Mouse (Mus musculus) hematopoietic stem cell, adult 5-6 weeks (primary cell): Measurements from ENCODE around the gene Ntm. TPM values are rescaled to one million over a fixed set of nuclear protein-coding genes. Genes with fewer than 3 reads are reported as not detected.

ENCODE experiments used
- ATAC-seq, 2 experiments: fragments of 125-278 bp in 1 of 2; replicated peaks in 1 of 2; 2 replicates each; pipeline ENCODE4 v1.8.0; 2016 to 2017; ENCODE audit warnings: inconsistent platforms in 2 of 2, mild to moderate bottlenecking in 2 of 2, moderate number of reproducible peaks in 2 of 2, low read depth in 1 of 2, moderate TSS enrichment in 1 of 2; ENCODE audit not compliant: low FRiP score in 2 of 2, poor library complexity in 2 of 2, severe bottlenecking in 2 of 2, insufficient read depth in 1 of 2, low TSS enrichment in 1 of 2
- total RNA-seq: library from RNA; stranded (forward); fragments of 172-1452, 232-1000 nt; gene quantifications from 2 replicates; pipeline ENCODE4 v1.2.3, GENCODE M21; 2017

Ntm gene
- total RNA-seq, 1 experiment from 2014 or later = not detected

DNA sequence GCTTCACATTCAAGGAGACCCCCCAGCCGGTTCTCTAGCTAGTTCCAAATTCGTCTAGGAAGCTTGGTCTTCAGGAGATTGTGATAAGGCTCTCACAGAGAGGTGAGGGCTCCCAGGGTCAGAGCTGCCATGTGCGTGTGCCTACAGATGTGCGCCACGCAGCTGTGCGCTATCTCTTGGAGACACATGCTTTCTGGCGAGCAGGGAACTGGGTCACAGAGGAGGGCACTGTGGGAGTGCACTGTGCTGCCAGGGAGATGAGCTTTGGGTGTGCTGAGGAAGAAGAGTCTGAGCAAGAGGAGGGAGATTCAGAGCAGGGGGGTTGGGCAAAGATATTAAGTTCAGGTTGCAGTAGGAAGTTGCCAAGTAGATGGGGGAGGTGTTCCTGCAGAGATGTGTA is 529.8 kb downstream of the Ntm start:
- no peak for ATAC-seq

DNA sequence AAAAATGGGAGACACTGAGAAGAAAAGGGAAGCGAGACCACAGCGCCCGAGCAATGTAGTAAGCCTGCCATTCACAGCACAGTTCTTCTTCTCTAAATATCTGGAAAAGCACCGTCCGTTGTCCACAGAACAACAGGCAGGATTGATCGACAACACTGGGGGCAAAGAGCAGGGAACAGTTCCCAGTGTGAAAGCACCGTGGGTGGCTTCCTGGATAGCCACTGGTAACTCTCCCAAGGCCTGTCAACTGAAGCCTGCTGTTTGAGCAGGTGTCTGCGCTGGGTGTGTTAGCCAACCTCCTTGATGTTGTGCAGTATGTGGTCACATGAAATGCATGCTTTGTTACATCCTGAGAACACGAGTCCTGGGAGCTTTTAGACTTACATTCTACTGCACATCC is 531.4 kb downstream of the Ntm start:
- ATAC-seq = no peak

DNA sequence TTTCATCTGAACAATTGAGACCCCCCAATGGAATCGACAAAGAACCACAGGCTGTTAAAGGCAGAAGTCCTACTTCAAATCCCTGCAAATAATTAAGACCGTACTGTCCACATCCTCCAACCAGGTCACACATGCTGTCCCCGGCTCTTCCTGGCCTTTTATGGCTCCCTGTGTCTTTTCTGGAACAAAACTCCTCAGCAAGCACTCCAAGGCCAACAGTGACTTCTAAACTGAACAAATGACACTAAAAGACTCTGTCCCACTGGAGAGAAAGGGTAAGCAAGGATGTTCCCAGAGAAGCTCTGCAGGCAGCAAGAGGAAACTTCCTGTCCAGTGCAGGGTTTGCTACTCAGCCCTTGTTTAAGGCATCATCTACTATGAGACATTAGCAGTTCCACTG is 532.8 kb downstream of the Ntm start:
- no peak for ATAC-seq

DNA sequence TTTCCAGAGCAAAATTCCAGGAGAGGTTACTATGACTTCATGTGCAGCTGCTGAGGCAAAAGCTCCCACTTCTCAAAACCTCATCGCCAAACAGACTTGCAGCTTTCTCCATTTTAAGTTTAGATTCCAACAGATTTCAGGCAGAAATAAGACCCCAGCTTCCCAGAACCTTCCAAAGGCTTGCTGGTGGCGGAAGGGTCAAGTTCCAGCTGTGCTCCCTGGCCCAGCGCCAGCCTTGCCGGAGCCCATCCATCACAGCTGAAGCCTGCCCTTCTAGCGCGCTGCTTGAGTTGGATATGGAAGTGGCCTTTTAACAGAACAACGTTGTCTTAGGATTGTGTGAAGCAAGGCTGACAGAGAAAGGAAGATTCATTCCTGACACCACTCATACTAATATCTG is 534.6 kb downstream of the Ntm start:
- no peak for ATAC-seq

DNA sequence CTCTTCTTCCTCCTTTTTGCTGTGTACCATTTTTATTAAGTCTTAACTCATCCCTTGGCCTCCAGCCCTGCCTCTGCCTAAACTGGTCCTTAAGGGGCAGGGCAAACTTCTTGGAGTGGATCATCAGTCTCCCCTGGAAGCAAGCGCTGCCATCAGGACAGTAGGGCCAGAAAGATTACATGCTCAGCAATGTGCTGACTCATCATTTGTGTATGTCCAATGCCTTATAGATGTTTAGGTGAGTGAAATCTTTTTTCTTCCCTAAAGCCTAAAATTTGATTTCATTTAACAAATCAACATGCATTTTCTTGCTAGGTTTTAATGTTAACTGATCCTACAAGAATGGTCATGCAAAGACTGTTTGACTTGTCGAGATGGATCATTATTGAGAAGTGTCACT is 536.7 kb downstream of the Ntm start:
- ATAC-seq = no peak

DNA sequence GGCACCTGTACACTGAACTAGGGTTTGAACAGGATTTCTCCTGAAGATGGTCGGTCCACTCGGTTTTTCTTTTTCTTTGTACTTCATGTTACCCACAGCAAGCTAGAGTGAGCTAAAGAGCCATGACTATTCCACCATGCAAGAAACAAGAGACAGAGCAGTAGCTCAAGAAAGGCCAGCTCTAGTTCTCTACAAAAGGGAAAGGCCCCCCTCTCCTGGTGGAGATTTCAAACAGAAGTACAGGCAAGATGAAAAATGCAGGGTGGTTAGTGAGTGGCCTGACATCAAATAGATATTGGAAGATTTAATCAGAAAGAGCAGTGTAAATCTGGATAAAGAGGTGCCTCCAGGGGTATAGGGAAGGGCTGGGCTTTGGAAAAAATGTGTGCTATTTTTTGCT is 547.4 kb downstream of the Ntm start:
- no peak for ATAC-seq

DNA sequence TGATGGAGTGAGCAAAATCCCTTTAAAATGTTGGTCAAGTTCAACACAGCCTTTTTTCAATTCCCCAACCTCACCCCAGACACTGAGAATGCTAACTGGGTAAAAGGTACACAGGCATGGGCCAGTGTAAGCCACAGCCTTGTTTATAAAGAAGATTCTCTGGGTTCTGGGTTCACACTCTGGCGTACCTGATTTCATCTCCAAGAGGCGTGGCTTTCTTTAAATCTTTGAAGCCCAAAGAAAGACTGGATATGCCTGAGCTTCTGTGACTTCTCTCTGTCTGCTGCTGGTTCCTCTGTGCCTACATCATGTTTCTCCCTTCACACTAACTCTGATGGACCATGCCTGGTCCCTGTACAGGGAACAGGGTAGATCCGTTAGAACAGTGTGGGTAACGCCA is 549.8 kb downstream of the Ntm start:
- no peak for ATAC-seq

DNA sequence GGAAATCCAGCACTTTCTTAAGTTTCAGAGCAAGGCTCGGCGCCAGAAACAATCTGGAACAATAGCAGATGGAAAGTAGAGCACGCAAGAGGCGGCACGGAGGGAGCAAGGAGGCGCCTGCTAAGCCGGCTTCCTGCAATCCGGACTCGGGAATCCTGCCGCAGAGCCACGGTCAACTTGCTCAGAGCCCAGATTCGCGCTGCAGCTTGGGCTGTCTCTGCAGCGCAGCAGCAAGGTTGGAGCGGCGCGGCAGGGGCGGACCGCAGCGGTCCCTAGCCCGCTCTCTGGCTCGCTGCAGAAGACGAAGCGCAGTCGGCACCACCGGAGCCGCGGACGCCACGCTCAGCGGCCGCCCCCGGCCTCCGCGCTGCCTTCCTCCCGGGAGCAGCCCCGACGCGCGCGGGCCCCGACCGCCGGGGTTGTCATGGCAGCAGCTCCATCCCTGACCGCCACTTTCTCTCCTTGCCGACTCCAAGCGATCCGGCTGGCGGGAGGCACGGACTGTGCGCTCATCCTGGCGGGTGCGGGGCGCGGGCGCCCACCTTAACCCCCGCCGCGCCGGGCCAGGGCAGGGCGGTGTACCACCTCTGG is 550.7 kb downstream of the Ntm start:
- ATAC-seq = 0 out of 4 replicates have a peak, but pooled peaks of 1 of the 2 experiments have one; percentile 9

DNA sequence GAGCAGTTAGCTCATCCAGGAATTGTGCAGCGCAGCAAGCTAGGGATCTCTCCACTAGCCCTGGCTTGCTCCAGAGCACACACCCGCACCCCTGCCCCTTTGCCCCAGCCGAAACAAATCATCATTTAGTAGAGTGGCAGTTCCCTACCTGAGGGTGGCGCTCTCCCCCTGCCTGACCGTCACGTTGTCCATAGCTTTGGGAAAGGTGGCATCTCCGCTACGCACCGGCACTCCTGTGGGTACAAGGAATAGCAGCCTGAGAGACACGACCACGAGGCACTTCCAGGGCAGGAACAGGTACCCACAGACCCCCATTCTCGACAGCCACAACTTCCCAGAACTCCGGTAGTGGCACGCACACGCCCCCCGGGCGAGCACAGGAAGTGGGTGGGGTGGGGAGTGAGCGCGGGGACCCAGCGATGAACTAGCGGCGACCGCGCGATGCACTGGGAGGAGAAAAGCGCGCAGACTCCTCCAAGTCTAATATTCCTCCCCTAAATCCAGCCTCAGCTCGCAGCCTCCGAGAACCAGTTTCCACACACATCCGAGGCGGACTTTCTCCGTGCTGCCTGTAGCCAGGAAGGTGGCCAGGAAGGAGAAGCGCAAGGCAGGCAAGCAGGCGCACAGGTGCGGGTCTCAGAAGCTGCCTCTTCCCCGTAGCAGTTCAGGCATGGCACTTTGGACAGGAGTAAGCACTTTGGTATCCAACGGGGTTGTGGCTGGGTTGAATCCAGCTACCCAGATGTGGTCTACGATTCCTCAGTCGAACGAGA is 551.3 kb downstream of the Ntm start:
- ATAC-seq = peak in 1 of 2 experiments; percentile 18; a peak in 2 of 4 replicates

DNA sequence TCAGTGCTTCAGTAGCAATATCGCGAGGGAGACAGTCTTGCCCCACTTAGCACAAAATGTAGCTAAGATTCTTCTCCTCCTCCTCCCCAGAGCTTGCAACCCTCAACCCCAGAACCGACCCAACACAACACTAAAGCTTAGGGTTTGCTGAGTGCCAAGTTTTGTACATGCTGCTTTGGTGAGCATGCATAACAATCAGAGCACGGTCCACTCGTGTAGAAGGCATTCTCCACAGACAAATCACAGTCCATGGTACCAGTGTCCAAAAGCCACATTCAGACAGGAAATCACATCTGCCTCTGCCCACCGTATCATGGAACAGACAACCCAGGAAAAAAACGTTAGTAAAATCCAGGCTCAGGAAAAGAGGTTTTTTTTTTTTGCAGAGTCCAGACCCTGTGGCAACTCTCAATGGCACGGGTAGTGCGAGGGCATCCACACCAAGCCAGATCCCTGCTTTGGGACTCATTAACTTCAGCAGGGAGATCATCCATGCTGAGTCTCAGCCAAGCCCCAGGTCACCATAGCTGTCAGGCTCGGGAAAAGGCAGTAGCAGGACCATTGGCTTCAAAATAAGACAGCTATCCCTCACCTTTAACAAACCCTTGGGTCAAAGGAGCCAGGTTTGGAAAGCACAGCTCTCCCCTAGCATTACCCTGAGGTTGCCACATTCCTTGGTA is 552.1 kb downstream of the Ntm start:
- no peak for ATAC-seq

DNA sequence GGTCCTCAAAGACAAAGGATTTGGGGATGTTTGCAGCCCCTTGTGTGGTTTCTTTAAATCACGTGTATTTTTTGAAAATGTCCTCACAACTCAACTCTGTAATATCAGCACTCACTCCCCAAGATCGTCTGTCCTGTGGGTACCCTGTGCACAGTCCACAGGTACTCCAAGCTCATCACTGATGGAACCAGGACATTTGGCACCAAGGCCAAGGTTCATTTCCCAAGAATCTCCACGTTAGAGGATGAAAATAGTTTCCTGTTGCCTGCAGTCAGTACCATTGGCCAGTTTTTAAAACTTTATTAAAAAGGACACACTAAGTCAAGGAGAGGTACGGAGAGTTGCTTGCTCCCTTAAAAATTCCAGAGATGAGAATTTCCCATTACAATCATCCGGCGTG is 552.7 kb downstream of the Ntm start:
- no peak for ATAC-seq

DNA sequence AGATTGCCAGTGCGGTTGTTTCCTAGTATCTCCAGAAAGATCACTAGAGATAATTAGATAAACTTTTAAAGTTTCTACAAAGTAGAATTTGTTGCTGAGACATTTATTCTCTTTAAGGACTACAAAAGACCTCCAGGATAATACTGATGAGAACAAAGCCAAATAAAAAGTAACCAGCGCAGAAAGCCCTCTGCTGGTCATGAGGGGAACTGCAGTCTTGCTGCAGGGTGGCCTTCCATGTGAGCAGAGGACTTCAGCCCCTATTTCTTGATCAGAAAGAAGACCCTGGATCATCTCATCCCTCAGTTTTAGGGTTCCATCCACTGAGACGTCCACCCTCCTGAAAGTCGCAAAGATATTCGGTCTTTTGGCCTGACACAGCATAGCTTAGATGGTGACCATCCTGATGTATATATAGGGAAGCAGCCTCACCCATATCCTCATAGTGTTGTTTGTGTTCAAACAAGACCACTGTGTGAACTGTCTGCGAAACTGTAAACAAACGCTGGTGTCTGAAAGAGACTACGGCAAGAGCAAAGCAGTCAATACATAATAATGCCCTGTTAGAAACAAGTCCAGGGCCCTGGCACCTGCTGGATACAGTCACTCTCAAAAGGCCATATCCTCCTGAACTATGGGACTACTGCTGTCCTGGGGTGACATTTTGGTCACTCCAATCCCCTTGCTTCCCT is 553.6 kb downstream of the Ntm start:
- ATAC-seq = no peak

DNA sequence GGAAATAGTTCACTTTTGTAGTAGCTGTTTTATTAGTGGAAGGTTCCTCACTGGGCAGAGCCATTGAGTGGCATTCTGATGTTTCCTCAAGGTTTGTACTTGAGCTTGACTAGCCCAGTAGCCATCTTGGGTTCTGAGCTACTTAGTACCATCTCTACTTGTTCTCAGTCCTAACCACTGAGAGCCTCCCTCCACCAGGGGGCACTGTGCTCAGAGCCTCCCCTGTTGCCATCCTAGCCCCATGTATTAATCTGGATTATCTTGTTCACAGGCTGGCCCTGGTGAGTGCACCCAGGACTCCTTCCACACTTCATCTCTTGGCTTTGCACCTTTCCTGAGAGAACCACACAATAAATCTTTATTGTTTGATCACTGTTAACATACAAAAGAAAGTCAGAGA is 555.0 kb downstream of the Ntm start:
- no peak for ATAC-seq

DNA sequence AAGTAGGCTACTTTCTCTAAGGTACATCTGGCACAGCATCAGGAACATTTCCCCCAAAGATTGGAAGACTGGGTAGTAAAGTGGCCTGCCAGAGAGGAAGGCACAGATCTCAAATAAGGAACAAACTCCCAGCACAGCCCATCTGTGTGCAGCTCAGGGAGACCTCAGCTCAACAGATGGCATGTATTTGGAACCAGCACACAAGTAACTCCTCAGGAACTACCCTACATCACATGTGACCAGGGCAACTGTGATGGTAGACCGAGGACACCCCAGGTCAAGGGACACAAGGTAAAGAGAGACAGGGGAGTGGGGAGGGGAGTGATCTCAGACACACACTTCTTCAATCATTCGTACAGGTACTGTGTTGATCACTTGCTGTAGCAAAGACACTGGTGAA is 556.0 kb downstream of the Ntm start:
- ATAC-seq = no peak

DNA sequence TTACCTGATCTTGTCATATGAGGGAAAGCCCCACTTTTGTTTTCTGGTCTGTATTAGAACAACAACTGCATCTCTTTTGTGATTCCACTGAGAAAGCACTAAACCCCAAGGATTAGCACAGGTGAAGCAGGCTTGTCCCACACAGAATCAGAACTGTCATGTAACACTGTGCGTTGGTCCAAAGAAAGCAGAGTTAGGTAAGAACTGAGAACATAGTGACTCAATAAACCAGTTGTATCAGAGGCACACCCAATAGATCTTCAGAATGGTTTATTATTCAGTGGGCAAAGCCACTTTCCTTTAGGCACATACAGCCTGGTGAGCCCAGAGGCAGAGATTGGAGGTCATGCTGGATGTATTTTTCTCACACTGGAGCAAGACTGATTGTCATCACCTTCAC is 556.9 kb downstream of the Ntm start:
- no peak for ATAC-seq

DNA sequence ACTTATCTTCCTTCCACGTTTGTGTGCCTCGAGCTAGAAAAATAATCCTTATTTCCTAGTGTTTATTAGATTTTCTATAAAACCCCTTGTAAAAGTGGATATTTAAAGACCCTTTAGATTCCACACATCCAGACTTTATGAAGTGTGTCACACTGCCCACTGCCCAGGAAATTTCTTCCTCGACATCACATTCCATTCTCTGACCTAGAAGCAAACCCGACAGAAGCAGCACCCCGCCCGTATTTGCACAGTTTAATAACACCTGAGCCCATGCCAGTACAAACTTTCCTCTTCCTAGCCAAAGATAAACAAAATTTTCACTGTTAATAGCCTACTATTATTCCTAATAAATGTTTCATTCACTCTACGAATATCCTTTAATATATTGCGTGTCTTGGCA is 562.8 kb downstream of the Ntm start:
- no peak for ATAC-seq

DNA sequence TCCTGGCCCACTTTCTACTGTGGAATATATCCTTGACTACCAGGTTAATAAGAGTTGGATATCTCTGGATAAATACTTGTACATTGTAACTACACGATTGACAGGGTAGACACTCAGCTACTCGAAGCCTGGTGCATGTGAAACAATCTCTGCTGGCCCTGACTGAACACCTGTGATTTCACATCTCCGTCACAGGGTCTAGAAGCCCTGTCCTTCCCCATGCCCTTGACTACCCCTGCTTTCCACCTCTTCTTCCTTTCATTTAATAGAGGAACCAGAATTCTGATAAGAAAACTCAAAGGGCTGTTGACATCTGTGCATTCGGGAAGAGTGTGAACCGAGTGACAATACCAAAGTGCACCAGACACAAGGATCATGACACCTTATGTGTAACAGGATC is 566.8 kb downstream of the Ntm start:
- no peak for ATAC-seq

DNA sequence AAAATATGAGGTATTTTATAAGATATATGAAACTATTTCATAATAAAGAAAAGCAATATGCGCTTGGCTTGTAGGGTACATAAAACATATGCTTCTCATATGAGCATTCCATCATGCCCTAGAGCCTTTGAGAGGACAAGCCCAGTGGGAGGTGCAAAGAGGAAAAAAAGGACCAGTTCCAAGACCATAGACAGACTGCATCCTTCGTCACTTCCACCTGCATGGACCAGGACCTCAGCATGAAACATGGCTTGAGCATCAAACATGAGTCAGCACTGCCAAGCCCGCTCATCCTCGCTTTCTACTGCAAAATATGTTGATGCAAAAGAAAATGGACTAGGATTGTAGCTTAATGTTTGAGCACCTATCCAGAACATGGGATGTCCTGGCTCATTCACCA is 569.8 kb downstream of the Ntm start:
- no peak for ATAC-seq
